Mouse (Mus musculus) embryonic facial prominence, embryonic 14.5 days (tissue): ENCODE measurements around the gene Pou1f1. TPM values are rescaled to one million over a fixed set of nuclear protein-coding genes. Genes with fewer than 3 reads are reported as not detected.

ENCODE experiments used
- polyA plus RNA-seq: library from polyadenylated mRNA; unstranded; fragments of >200 nt; fragmentation: Nextera tagmentation; extraction: Ambion mirVana; gene quantifications from 2 replicates; pipeline ENCODE4 v1.2.1, GENCODE M21; 2014

Gene Pou1f1
- polyA plus RNA-seq, 1 experiment from 2014 or later, result 1.3 TPM

Other genes starting within 250 kb of the Pou1f1 start
- gene Chmp2b, start 42.2 kb downstream of the Pou1f1 start, polyA plus RNA-seq, result 95.3 and 97.2 TPM in 2 replicates